Mouse (Mus musculus): ENCODE results near the gene A930018P22Rik. TPM values are rescaled to one million over a fixed set of nuclear protein-coding genes. Genes with fewer than 3 reads are reported as not detected.
"Not testable (repeated sequence)": the region's sequence is repeated elsewhere in the genome, so short reads cannot be mapped to it uniquely, and the experiment has no call there.

The A930018P22Rik gene
- 0.18 TPM in 1 of 2 replicates, not detected in the other for polyA plus RNA-seq (2014; fragmentation: Nextera tagmentation; extraction: Ambion mirVana)

- H3K9ac ChIP-seq (ENCODE audit: low read depth, low read length): peak within 1 kb of the TSS; percentile 67
- peak; percentile 97 for ATAC-seq (ENCODE audit: low FRiP score)
- peak; percentile 96 for DNase-seq (ENCODE audit: low spot score)
- H3K9me3 ChIP-seq (ENCODE audit: control insufficient read depth, low read length): no peaks in the 10 kb centered on the region
- no peak within 1 kb of the TSS for H3K27ac ChIP-seq (ENCODE audit: low read depth, low read length)
- peaks cover 3% of the 10 kb centered on the region; the same call in 1 of the 2 replicates for H3K27me3 ChIP-seq (ENCODE audit: control insufficient read depth, insufficient read depth, low read length)
- peak within 1 kb of the TSS; percentile 62 for H3K4me3 ChIP-seq (ENCODE audit: low read depth, low read length)
- no peaks in the 10 kb centered on the region for H3K4me1 ChIP-seq (replicated peaks; ENCODE audit: control insufficient read depth, insufficient read depth, low read length)
- under 1% methylated on average over 58 of the region's 74 CpGs for WGBS
- peak within 1 kb of the TSS; percentile 89 for H3K4me2 ChIP-seq (replicated peaks; ENCODE audit: low read depth, low read length)
- no peaks in the 10 kb centered on the region for H3K36me3 ChIP-seq (ENCODE audit: control insufficient read depth, insufficient read depth, low read length)
Observed at GRCm38 (mm10) chr2:104122505-104123378, at the start of gene A930018P22Rik. A930018P22Rik (plus strand) TSS chr2:104122769.

DNA sequence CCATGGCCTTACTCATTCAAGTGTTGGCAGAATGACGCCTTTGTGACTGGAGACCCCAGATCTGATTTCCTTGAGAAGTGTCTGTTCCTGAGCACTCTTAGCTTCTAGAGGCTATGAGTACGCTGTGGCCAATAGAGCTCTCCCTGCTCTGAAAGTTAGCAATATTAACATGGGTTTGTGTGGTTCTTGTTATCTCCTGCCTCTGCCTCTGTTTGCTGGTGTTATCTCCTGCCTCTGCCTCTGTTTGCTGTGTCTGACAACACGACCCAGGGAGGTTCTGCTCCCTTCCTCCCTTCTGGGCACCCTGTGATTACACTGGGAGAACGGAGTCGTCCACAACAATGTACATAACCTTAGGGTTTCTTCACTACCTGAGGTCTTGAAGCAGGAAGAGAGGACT is 44.3 kb upstream of the A930018P22Rik start:
- ATAC-seq (ENCODE audit: low FRiP score); H3K4me3 ChIP-seq (ENCODE audit: low read depth, low read length); H3K27me3 ChIP-seq (ENCODE audit: control insufficient read depth, insufficient read depth, low read length); H3K4me2 ChIP-seq (replicated peaks; ENCODE audit: low read depth, low read length); H3K27ac ChIP-seq (ENCODE audit: low read depth, low read length); H3K36me3 ChIP-seq (ENCODE audit: control insufficient read depth, insufficient read depth, low read length); H3K9ac ChIP-seq (ENCODE audit: low read depth, low read length); H3K9me3 ChIP-seq (ENCODE audit: control insufficient read depth, low read length); H3K4me1 ChIP-seq (replicated peaks; ENCODE audit: control insufficient read depth, insufficient read depth, low read length); DNase-seq (ENCODE audit: low spot score): not testable (repeated sequence)
- 78% methylated on average over 5 of the region's 5 CpGs for WGBS

DNA sequence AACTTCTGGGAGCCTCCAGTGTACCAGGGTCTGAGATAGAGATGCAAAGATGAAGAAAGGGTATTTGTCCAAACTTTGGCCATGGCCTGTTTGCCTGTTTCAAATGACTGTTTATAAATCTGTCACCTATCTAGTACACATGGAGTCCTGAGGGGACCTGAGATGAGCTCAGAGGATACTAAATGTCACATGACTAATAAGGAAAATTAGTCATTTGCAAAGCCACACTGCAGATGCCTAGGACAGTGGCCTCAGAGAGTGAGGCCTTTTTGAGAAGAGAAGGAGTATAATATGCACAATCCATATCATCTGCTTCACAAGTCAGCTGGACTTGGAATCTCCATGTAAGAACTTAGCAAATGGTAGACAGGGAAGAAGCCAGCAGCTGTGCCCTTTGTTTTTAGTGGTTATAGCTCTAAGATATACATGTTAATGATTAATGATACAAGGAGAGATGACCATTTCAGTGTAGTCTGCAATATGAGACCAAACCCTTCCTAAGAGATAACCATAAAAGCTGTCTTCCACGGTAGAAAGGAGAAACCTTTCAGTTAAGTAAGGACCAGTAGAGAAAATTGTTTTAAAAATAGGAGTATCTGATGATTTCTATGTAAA is 41.0 kb upstream of the A930018P22Rik start:
- not testable (repeated sequence) for H3K9ac ChIP-seq (ENCODE audit: low read depth, low read length); H3K9me3 ChIP-seq (ENCODE audit: control insufficient read depth, low read length); DNase-seq (ENCODE audit: low spot score); ATAC-seq (ENCODE audit: low FRiP score); H3K36me3 ChIP-seq (ENCODE audit: control insufficient read depth, insufficient read depth, low read length); H3K27me3 ChIP-seq (ENCODE audit: control insufficient read depth, insufficient read depth, low read length); H3K4me2 ChIP-seq (replicated peaks; ENCODE audit: low read depth, low read length); H3K27ac ChIP-seq (ENCODE audit: low read depth, low read length); H3K4me3 ChIP-seq (ENCODE audit: low read depth, low read length); H3K4me1 ChIP-seq (replicated peaks; ENCODE audit: control insufficient read depth, insufficient read depth, low read length)
- WGBS: no CpG with 5 or more reads among the region's 1 CpGs

GRCm38 (mm10) chr2:104082474-104082873 is 40.1 kb upstream of the A930018P22Rik start:
- ATAC-seq (ENCODE audit: low FRiP score) (no peak), DNase-seq (ENCODE audit: low spot score) (no peak)
- Histone ChIP-seq H3K4me1 (replicated peaks; ENCODE audit: control insufficient read depth, insufficient read depth, low read length) (no peaks in the 10 kb centered on the region), H3K9ac (ENCODE audit: low read depth, low read length) (no peak overlapping the region), H3K9me3 (ENCODE audit: control insufficient read depth, low read length) (no peaks in the 10 kb centered on the region), H3K4me3 (ENCODE audit: low read depth, low read length) (no peak overlapping the region), H3K27ac (ENCODE audit: low read depth, low read length) (no peak overlapping the region), H3K27me3 (ENCODE audit: control insufficient read depth, insufficient read depth, low read length) (no peaks in the 10 kb centered on the region), H3K4me2 (replicated peaks; ENCODE audit: low read depth, low read length) (no peak overlapping the region), H3K36me3 (ENCODE audit: control insufficient read depth, insufficient read depth, low read length) (no peaks in the 10 kb centered on the region)

GRCm38 (mm10) chr2:104084027-104084426 is 38.5 kb upstream of the A930018P22Rik start:
- not testable (repeated sequence) for ATAC-seq (ENCODE audit: low FRiP score); H3K36me3 ChIP-seq (ENCODE audit: control insufficient read depth, insufficient read depth, low read length); H3K27ac ChIP-seq (ENCODE audit: low read depth, low read length); H3K4me3 ChIP-seq (ENCODE audit: low read depth, low read length); H3K4me2 ChIP-seq (replicated peaks; ENCODE audit: low read depth, low read length); H3K4me1 ChIP-seq (replicated peaks; ENCODE audit: control insufficient read depth, insufficient read depth, low read length); H3K27me3 ChIP-seq (ENCODE audit: control insufficient read depth, insufficient read depth, low read length); DNase-seq (ENCODE audit: low spot score); H3K9ac ChIP-seq (ENCODE audit: low read depth, low read length); H3K9me3 ChIP-seq (ENCODE audit: control insufficient read depth, low read length)

- H3K9ac ChIP-seq (ENCODE audit: low read depth, low read length); H3K4me3 ChIP-seq (ENCODE audit: low read depth, low read length); H3K27ac ChIP-seq (ENCODE audit: low read depth, low read length); H3K4me2 ChIP-seq (replicated peaks; ENCODE audit: low read depth, low read length); H3K4me1 ChIP-seq (replicated peaks; ENCODE audit: control insufficient read depth, insufficient read depth, low read length); H3K9me3 ChIP-seq (ENCODE audit: control insufficient read depth, low read length); DNase-seq (ENCODE audit: low spot score); H3K36me3 ChIP-seq (ENCODE audit: control insufficient read depth, insufficient read depth, low read length); ATAC-seq (ENCODE audit: low FRiP score); H3K27me3 ChIP-seq (ENCODE audit: control insufficient read depth, insufficient read depth, low read length): not testable (repeated sequence)
- WGBS: 87% methylated on average over 1 of the region's 1 CpGs
Observed at GRCm38 (mm10) chr2:104087562-104087961, 35.0 kb upstream of the A930018P22Rik start.

GRCm38 (mm10) chr2:104093305-104093704 is 29.3 kb upstream of the A930018P22Rik start:
- DNase-seq (ENCODE audit: low spot score) (no peak), ATAC-seq (ENCODE audit: low FRiP score) (no peak)
- Histone ChIP-seq H3K36me3 (ENCODE audit: control insufficient read depth, insufficient read depth, low read length) (no peaks in the 10 kb centered on the region), H3K4me1 (replicated peaks; ENCODE audit: control insufficient read depth, insufficient read depth, low read length) (peaks cover 5% of the 10 kb centered on the region; the same call in 1 of the 2 replicates), H3K27me3 (ENCODE audit: control insufficient read depth, insufficient read depth, low read length) (no peaks in the 10 kb centered on the region), H3K9ac (ENCODE audit: low read depth, low read length) (no peak overlapping the region), H3K27ac (ENCODE audit: low read depth, low read length) (no peak overlapping the region), H3K9me3 (ENCODE audit: control insufficient read depth, low read length) (no peaks in the 10 kb centered on the region), H3K4me3 (ENCODE audit: low read depth, low read length) (no peak overlapping the region), H3K4me2 (replicated peaks; ENCODE audit: low read depth, low read length) (no peak overlapping the region)
- WGBS: 88% methylated on average over 2 of the region's 2 CpGs

- 3% methylated on average over 14 of the region's 15 CpGs for WGBS
- ATAC-seq (ENCODE audit: low FRiP score) (peak; percentile 89), DNase-seq (ENCODE audit: low spot score) (peak; percentile 86)
- Histone ChIP-seq H3K9ac (ENCODE audit: low read depth, low read length) (peak within 1 kb of the TSS; percentile 70), H3K4me1 (replicated peaks; ENCODE audit: control insufficient read depth, insufficient read depth, low read length) (peaks cover 5% of the 10 kb centered on the region; the same call in 1 of the 2 replicates), H3K4me3 (ENCODE audit: low read depth, low read length) (peak within 1 kb of the TSS; percentile 43), H3K27ac (ENCODE audit: low read depth, low read length) (peak within 1 kb of the TSS; percentile 72), H3K9me3 (ENCODE audit: control insufficient read depth, low read length) (no peaks in the 10 kb centered on the region), H3K36me3 (ENCODE audit: control insufficient read depth, insufficient read depth, low read length) (no peaks in the 10 kb centered on the region), H3K4me2 (replicated peaks; ENCODE audit: low read depth, low read length) (peak within 1 kb of the TSS; percentile 58), H3K27me3 (ENCODE audit: control insufficient read depth, insufficient read depth, low read length) (no peaks in the 10 kb centered on the region)
Observed at GRCm38 (mm10) chr2:104095741-104096213, 26.8 kb upstream of the A930018P22Rik start, which contains the start of gene Cd59a. Cd59a (plus strand) TSS chr2:104095801.
